Mouse (Mus musculus) granulocyte monocyte progenitor cell, adult 5-6 weeks (primary cell): ENCODE data around the gene Cfap97. TPM values are rescaled to one million over a fixed set of nuclear protein-coding genes. Genes with fewer than 3 reads are reported as not detected.
"Not testable (repeated sequence)": the region's sequence is repeated elsewhere in the genome, so short reads cannot be mapped to it uniquely, and the experiment has no call there.

ENCODE experiments used
- ATAC-seq: replicated peaks from 2 replicates; pipeline ENCODE4 v1.8.0; 2016; ENCODE audit warnings: mild to moderate bottlenecking, moderate TSS enrichment, inconsistent platforms; ENCODE audit not compliant: poor library complexity, severe bottlenecking
- total RNA-seq, 2 experiments: library from RNA; stranded (forward) in 1 of 2; stranded (reverse) in 1 of 2; fragments of 200-712, 200-1000 nt in 1 of 2; fragments of >200 nt in 1 of 2; fragmentation: Nextera tagmentation in 1 of 2; gene quantifications; 2 replicates each; pipeline ENCODE4 v1.2.3; 2014 to 2017

Gene Cfap97
- total RNA-seq, 2 experiments from 2014 or later: 24.9 to 29.9 TPM

DNA sequence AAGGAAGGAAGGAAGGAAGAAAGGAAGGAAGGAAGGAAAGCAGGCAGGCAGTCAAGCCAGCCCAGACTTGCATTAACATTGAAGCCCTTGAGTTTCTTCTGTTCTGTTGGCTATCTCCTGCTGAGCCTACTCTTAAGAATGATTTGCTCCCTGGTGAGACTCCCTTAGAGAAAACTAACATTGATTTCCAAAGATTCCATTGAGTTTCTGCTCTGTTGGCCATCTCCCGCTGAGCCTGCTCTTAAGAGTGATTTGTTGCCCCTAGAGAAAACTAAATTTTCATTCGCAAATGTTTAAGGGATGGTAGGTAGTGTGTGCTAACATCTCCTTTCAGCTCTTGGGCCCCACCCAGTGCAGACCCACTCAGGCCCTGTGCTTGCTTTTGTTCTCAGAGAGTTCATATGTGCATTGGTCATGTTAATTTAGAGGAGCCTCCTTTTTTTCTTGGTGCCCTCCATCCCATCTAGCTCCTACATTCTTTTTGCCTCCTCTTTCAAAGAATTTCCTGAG is 62.5 kb downstream of the Cfap97 start:
- no peak for ATAC-seq

DNA sequence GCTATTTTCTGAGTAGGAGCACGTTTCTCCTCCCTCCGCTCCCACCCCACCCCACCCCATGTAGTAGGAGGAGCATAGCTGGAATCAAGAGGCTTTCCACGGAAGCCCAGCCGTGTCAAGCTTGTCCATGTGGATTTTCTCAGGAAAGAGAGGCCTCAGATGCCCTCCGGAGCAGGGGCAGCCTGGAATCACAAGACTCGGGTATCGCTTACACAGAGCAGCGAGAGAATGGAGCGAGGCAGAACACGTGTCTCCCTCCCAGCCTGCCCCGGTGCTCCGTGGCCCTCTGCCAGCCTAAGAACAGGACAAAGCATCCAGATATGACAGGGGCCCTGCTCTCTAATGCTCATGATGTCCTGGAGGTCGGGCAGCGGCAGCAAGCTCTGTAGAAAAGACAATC is 65.3 kb downstream of the Cfap97 start:
- ATAC-seq: peak; percentile 67

DNA sequence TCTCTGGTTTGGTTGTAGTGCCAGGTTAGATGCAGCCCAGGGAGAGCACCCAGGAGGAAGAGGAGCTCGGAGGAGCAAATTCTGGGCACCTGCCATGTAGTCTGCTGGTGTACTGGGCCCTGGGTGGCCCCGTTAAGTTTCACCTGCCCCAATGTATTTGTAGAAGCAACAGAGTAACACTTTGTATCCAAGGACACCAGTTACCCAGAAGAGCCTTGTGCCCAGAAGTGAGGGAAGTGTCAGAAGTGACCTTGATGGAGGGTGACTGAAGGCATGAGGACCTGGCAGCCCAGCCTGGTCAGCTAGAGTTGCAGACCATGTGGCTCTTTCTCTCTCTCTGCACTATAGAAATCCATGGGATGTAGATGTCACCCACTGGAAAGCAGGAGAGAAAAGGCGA is 69.0 kb downstream of the Cfap97 start:
- ATAC-seq: no peak

DNA sequence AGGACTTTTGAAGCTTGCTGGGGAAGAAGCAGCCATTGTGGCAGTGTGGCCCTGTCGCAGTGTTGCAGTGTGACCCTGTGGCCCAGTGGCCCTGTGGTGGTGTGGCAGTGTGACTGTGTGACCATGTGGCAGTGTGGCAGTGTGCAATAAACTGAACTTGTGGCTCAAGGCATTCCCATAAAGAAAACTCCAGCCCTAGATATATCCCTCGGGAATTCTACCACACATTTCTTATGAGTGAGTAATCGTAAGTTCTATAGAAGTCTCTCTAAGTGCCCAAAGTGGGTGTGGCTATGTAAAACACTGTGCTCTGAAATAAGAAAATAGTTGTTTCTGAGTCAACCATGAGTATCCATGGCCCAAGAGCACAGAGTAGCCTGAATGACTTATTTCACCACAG is 73.9 kb downstream of the Cfap97 start:
- no peak for ATAC-seq

DNA sequence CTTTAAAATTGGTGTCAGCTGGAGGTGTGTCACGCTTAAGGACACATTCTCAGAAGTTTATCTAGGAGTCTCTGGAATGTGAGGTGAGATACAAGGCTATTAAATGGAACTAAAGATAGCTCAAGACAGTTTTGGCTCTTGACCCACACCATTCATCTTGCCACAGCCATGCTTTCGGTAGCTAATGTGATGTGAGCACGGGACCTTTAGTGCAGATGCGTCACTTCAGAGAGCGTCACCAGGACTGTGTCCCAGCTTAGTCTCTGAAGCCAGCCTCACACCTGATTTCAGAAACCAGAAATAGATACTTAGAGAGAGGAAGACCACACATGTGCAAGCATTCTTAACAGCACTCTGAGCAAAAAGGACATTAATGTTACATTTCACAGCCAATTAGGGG is 75.1 kb downstream of the Cfap97 start:
- no peak for ATAC-seq

DNA sequence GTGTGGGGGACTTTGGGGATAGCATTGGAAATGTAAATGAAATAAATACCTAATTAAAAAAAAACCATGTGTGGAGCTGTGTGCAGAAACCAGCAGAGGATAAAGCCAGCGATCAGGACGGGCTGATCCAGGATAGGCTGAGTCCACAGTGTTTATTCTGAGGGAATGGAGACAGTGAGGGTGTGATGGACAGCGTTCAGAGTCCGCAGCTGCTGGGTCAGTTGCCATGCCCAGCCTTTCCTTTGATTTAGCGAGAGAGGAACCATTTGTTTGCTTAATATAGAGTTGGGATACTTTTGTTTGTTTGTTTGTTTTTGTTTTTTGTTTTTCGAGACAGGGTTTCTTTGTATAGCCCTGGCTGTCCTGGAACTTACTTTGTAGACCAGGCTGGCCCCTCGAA is 80.4 kb downstream of the Cfap97 start:
- not testable (repeated sequence) for ATAC-seq

DNA sequence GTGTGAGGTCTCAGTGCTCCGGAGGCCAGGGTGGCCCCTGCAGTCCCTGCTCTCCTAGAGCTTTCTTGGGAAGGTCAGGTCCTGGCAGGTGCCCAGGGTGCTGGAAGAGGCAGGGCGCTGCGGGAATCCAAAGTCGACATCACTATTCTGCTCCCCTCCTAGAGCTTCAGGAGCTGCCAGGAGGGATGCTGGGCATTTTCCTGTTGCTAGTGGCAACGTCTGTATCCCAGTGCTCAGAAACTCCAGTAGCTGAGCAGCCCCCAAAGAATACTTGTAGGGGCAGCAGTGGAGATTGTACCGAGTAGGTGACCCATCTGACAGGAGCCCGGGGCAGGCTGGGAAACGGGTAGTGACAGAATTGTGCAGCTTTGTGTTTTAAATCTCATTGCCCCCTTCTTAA is 81.2 kb downstream of the Cfap97 start:
- no peak for ATAC-seq

DNA sequence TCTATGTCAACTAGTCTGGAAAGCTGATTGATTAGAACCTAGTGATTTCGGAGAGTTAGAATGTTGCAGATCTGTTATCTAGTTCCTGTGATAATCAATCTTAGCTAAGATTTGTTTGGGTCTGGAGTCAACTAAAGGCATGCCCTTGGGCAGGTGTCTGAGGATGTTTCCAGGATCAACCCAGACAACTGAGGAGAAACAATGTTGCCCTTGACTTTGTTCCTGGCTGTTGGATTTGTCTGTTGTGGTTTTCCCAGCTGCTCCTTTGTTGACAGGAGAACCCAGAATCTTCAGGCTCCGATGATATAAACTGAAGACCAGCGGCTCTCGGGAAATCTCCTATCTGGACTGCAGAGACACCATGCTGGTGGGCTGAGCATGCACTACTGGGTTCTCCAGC is 83.2 kb downstream of the Cfap97 start:
- ATAC-seq: no peak

DNA sequence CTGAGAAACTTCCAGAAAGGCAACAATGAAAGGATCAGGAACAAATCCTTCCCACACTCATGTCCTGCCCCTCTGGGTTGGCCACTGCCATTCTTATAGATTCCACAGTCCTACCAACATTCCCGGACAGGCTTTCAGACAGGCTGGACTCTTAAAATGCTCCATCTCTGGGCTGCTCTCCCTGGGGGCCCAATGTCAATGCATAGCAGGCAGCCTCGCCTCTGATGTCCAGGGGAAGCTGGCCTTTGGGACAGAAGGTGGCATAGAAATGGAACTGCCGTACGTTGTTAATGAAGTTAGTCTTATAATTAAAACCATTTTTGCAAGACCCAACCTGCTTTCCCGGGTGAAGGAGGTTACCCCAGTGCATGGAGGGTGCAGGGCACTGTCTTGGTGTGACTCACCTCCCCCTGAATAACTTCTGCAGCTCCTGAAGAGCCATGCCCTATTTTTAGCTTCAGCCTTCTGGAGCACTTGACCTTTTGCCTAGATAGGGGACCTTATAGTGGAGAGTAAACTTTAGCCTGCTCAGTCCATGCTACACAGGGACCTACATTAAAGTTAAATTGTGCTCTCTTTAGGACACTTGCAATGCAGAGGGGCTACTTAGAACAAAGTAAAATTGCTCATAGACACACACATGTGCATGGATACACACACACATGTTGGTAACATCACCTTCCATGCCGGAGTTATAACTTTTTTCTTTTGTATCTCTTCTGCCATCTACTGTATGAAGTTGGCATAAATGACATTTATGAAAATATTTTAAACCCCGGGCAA is 85.1 kb downstream of the Cfap97 start:
- ATAC-seq: peak; percentile 22; the same call in 1 of the 2 replicates

DNA sequence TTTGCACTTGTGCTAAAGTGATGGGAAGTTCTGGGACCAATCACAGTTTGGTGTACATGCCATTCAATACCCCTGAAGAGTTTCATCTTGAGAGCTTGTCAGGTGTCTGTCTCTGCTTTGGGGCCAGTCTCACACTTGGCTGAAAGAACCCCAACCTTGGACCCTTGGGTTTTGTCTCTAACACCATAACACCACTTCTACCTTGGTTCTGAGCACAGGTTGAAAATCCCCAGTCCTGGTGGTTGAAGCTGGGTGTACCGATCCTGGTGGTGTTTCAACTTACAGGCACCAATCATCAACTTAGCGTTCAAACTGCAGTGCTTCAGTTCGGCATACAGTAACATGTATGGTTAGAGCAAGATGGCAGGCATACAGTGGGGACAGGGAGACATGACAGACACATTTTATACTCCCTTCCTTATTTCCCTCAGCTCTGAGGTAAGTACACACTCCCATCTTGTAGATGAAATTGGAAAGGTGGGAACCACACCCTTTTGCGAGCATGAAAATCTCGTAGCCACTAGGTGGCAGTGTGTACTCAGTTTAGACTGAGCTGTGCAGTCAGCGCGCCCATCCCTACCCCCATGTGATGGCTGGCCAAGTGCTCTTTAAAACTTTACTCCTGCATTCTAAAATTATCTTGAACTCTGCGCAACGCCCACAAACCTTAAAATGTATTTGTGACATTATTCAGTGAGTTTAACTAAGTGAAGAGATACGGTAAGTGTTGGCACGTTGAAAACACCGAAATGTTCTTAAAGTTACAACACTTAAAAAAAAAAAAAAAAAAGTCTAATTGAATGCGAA is 90.2 kb downstream of the Cfap97 start:
- ATAC-seq: peak; percentile 96

DNA sequence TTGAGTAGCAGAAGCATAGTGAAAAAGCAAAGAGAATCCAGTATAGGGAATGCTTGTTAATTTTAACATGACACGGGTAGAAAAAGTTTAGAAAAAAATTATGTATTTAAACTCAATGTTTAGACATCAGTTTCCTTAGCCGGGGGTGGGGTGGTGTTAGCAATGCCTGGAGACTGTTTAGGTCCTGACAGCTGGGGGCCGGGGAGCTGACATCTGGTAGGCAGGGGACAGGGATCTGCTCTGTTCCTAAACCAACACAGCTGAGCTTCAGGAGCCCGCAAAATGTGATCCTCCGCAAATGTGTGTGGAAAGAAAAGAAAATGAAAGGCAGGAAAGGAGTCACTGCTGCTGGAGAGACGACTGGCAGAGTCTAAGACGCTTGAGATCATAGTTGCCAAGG is 91.4 kb downstream of the Cfap97 start:
- ATAC-seq: no peak

Other genes with a start within 250 kb of the Cfap97 start
- not detected in 2 replicates for gene Ccdc110, start 217.2 kb upstream of the Cfap97 start, total RNA-seq (2014; fragmentation: Nextera tagmentation)
- gene Ccdc110, start 217.2 kb upstream of the Cfap97 start, total RNA-seq (2017): not detected in 2 replicates
- 2.9 TPM in 1 of 2 replicates, not detected in the other for gene 1700029J07Rik, start 176.5 kb upstream of the Cfap97 start, total RNA-seq (2014; fragmentation: Nextera tagmentation)
- 0.41 and 0.86 TPM in 2 replicates for gene 1700029J07Rik, start 176.5 kb upstream of the Cfap97 start, total RNA-seq (2017)
- gene Ufsp2, start 176.2 kb upstream of the Cfap97 start, total RNA-seq (2014; fragmentation: Nextera tagmentation): 69.1 and 91.9 TPM in 2 replicates
- 155 and 222 TPM in 2 replicates for gene Ufsp2, start 176.2 kb upstream of the Cfap97 start, total RNA-seq (2017)
- not detected in 2 replicates for gene Lrp2bp, start 152.5 kb upstream of the Cfap97 start, total RNA-seq (2014; fragmentation: Nextera tagmentation)
- gene Lrp2bp, start 152.5 kb upstream of the Cfap97 start, total RNA-seq (2017): not detected in 2 replicates
- gene Ankrd37, start 146.1 kb upstream of the Cfap97 start, total RNA-seq (2014; fragmentation: Nextera tagmentation): not detected in 2 replicates
- gene Ankrd37, start 146.1 kb upstream of the Cfap97 start, total RNA-seq (2017): not detected in 2 replicates
- 6.6 and 18.2 TPM in 2 replicates for gene Snx25, start 388 bp downstream of the Cfap97 start, total RNA-seq (2014; fragmentation: Nextera tagmentation)
- gene Snx25, start 388 bp downstream of the Cfap97 start, total RNA-seq (2017): 12.0 and 14.0 TPM in 2 replicates
- 71.7 and 105 TPM in 2 replicates for gene Slc25a4, start 59.5 kb downstream of the Cfap97 start, total RNA-seq (2014; fragmentation: Nextera tagmentation)
- 169 and 178 TPM in 2 replicates for gene Slc25a4, start 59.5 kb downstream of the Cfap97 start, total RNA-seq (2017)
- gene Helt, start 142.9 kb downstream of the Cfap97 start, total RNA-seq (2014; fragmentation: Nextera tagmentation): not detected in 2 replicates
- gene Helt, start 142.9 kb downstream of the Cfap97 start, total RNA-seq (2017): not detected in 2 replicates